Mouse (Mus musculus) midbrain, embryonic 14.5 days (tissue): ENCODE measurements around the gene Vmn1r37. TPM values are rescaled to one million over a fixed set of nuclear protein-coding genes. Genes with fewer than 3 reads are reported as not detected.
"Not testable (repeated sequence)": the region's sequence is repeated elsewhere in the genome, so short reads cannot be mapped to it uniquely, and the experiment has no call there.

Source experiments
- ATAC-seq: fragments of 200-750 bp; cut with Nextera tagmentation; 2 replicates; pipeline ENCODE4 v1.8.0; 2017; ENCODE audit warnings: moderate number of reproducible peaks, moderate library complexity; ENCODE audit not compliant: low FRiP score, low TSS enrichment
- DNase-seq: peaks from one replicate; pipeline ENCODE4 v3.0.0-alpha.2; 2015
- H3K27ac ChIP-seq: fragments of 300-500 bp; sonication (generic); replicated peaks from 2 replicates; pipeline ENCODE4 v1.5.1; 2014; ENCODE audit warnings: mild to moderate bottlenecking, low read depth, low read length, moderate library complexity
- H3K27me3 ChIP-seq: fragments of 300-500 bp; sonication (generic); 2 replicates; pipeline ENCODE4 v1.6.1; 2014; ENCODE audit warnings: low read length, control low read depth, mixed read lengths; ENCODE audit not compliant: control insufficient read depth, insufficient read depth
- H3K36me3 ChIP-seq: fragments of 300-500 bp; sonication (generic); 2 replicates; pipeline ENCODE4 v1.6.1; 2014; ENCODE audit warnings: low read length, control low read depth; ENCODE audit not compliant: control insufficient read depth, insufficient read depth
- H3K4me1 ChIP-seq: fragments of 300-500 bp; sonication (generic); 2 replicates; pipeline ENCODE4 v1.6.1; 2014; ENCODE audit warnings: mild to moderate bottlenecking, antibody characterized with exemption, low read length, control low read depth; ENCODE audit not compliant: control insufficient read depth, insufficient read depth
- H3K4me2 ChIP-seq: fragments of 300-500 bp; sonication (generic); 2 replicates; pipeline ENCODE4 v1.6.1; 2014; ENCODE audit warnings: mild to moderate bottlenecking, low read length, moderate library complexity
- H3K4me3 ChIP-seq: fragments of 300-500 bp; sonication (generic); replicated peaks from 2 replicates; pipeline ENCODE4 v1.5.1; 2014; ENCODE audit warnings: low read depth, low read length
- H3K9ac ChIP-seq: fragments of 300-500 bp; sonication (generic); replicated peaks from 2 replicates; pipeline ENCODE4 v1.6.1; 2014; ENCODE audit warnings: mild to moderate bottlenecking, low read length, moderate library complexity
- H3K9me3 ChIP-seq: fragments of 300-500 bp; sonication (generic); 2 replicates; pipeline ENCODE4 v1.6.1; 2016; ENCODE audit warnings: low read length, control low read depth, mixed read lengths; ENCODE audit not compliant: control insufficient read depth
- WGBS: fragments of 180-500 bp; shearing (Covaris S2); extraction: QIAGEN DNeasy Blood & Tissue Kit; methylation state at CpG from one replicate; pipeline ENCODE4 v1.1.7; 2014; 5-methylcytosine and 5-hydroxymethylcytosine counted together
- polyA plus RNA-seq: library from polyadenylated mRNA; unstranded; fragments of >200 nt; fragmentation: Nextera tagmentation; extraction: Ambion mirVana; gene quantifications from 2 replicates; pipeline ENCODE4 v1.2.1, GENCODE M21; 2014

The Vmn1r37 gene
- not detected in 2 replicates for polyA plus RNA-seq

DNA sequence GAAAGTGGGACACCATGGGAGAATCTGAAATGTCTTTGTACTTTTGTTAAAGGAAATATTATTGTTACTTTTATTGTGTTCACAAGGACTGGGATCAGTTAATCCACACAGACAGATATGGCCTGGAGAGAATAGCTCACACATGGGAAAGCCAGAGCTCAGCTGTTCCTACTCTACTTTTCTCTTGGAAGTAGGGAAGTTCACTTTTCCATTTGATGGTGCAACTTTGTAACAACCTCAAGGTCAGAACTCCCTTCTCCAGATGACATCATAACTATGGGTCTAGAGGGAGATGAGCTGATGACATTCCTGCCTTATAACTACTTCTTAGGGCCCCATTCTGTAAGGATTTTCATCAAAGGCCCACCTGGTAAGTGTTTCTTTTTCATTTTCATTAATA lies at the start of gene Vmn1r37:
Gene Vmn1r37, plus strand, starts transcription at position 301 of the 400 bp plus-strand sequence.
- not testable (repeated sequence) for H3K4me2 ChIP-seq, H3K27ac ChIP-seq, H3K27me3 ChIP-seq, H3K9me3 ChIP-seq, H3K36me3 ChIP-seq, ATAC-seq, H3K4me3 ChIP-seq, H3K9ac ChIP-seq, H3K4me1 ChIP-seq, DNase-seq

DNA sequence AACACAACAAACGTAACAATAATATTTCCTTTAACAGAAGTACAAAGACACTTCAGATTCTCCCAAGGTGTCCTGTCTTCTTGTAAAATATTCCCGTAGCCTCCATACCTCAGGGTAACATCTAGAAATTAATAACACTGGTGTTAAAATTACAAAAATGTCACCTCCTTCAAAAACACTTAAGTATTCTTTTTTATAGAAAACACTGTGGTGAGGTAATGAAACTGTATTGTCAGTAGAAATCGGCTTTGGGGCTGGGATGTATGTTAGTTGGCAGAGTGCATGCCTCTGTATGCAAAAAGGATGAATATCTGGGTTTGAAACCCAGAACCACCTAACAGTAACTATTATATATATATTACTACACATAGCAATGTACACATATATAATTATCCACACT lies 43.4 kb upstream of the Vmn1r37 start, which contains the start of gene Vmn1r35:
Gene Vmn1r35, minus strand, starts transcription at position 101 of the 400 bp plus-strand sequence.
- no peaks in the 10 kb centered on the region for H3K4me1 ChIP-seq
- H3K9ac ChIP-seq: no peak within 1 kb of the TSS
- no peaks in the 10 kb centered on the region for H3K9me3 ChIP-seq
- ATAC-seq (no peak), DNase-seq (no peak)
- H3K27me3 ChIP-seq: no peaks in the 10 kb centered on the region
- no peaks in the 10 kb centered on the region for H3K36me3 ChIP-seq
- no peak within 1 kb of the TSS for H3K27ac ChIP-seq
- H3K4me2 ChIP-seq: no peak within 1 kb of the TSS
- WGBS: 85% methylated on average over 3 of the region's 3 CpGs
- H3K4me3 ChIP-seq: no peak within 1 kb of the TSS

GRCm38 (mm10) chr6:66708901-66709300 lies 20.3 kb upstream of the Vmn1r37 start:
- no peak for DNase-seq
- no peaks in the 10 kb centered on the region for H3K36me3 ChIP-seq
- no peak overlapping the region for H3K9ac ChIP-seq
- H3K4me3 ChIP-seq: no peak overlapping the region
- H3K27me3 ChIP-seq: no peaks in the 10 kb centered on the region
- no peaks in the 10 kb centered on the region for H3K9me3 ChIP-seq
- ATAC-seq: no peak
- H3K4me2 ChIP-seq: no peak overlapping the region
- no peak overlapping the region for H3K27ac ChIP-seq
- no peaks in the 10 kb centered on the region for H3K4me1 ChIP-seq

- Histone ChIP-seq H3K27me3 (no peaks in the 10 kb centered on the region), H3K4me1 (no peaks in the 10 kb centered on the region), H3K9me3 (no peaks in the 10 kb centered on the region), H3K4me3 (no peak overlapping the region), H3K4me2 (no peak overlapping the region), H3K9ac (no peak overlapping the region), H3K27ac (no peak overlapping the region), H3K36me3 (no peaks in the 10 kb centered on the region)
- ATAC-seq (0 out of 2 replicates have a peak, but pooled peaks have one; percentile 8), DNase-seq (no peak)
- WGBS: 79% methylated on average over 3 of the region's 3 CpGs
These were observed 15.3 kb upstream of the Vmn1r37 start for GRCm38 (mm10) chr6:66713854-66714253.

- not testable (repeated sequence) for ATAC-seq, H3K36me3 ChIP-seq, H3K9me3 ChIP-seq, H3K4me2 ChIP-seq, H3K4me1 ChIP-seq, DNase-seq, H3K27ac ChIP-seq, H3K4me3 ChIP-seq, H3K27me3 ChIP-seq, H3K9ac ChIP-seq
- 65% methylated on average over 2 of the region's 2 CpGs for WGBS
These were observed 10.1 kb upstream of the Vmn1r37 start, which contains the start of gene Vmn1r36 for GRCm38 (mm10) chr6:66719068-66719467. TSS of gene Vmn1r36 (minus strand) at chr6:66719168.

- not testable (repeated sequence) for H3K4me3 ChIP-seq, H3K27me3 ChIP-seq, ATAC-seq, H3K36me3 ChIP-seq, H3K27ac ChIP-seq, DNase-seq, H3K4me2 ChIP-seq, H3K4me1 ChIP-seq, H3K9me3 ChIP-seq, H3K9ac ChIP-seq
These were observed 53.3 kb downstream of the Vmn1r37 start, which contains the start of gene Vmn1r38 for GRCm38 (mm10) chr6:66782527-66782926. TSS of gene Vmn1r38 (minus strand) at chr6:66782627.

Other genes with a start within 250 kb of the Vmn1r37 start
- 14.8 and 28.0 TPM in 2 replicates for gene Mad2l1, start 194.0 kb upstream of the Vmn1r37 start, polyA plus RNA-seq
- 0.11 TPM in 1 of 2 replicates, not detected in the other for gene Vmn1r32, start 169.3 kb upstream of the Vmn1r37 start, polyA plus RNA-seq
- not detected in 2 replicates for gene Vmn1r33, start 111.1 kb upstream of the Vmn1r37 start, polyA plus RNA-seq
- not detected in 2 replicates for gene Vmn1r34, start 85.5 kb upstream of the Vmn1r37 start, polyA plus RNA-seq
- gene Vmn1r35, start 43.5 kb upstream of the Vmn1r37 start, polyA plus RNA-seq: not detected in 2 replicates
- gene Vmn1r36, start 10.2 kb upstream of the Vmn1r37 start, polyA plus RNA-seq: not detected in 2 replicates
- not detected in 2 replicates for gene Vmn1r38, start 53.2 kb downstream of the Vmn1r37 start, polyA plus RNA-seq
- not detected in 2 replicates for gene Vmn1r39, start 81.2 kb downstream of the Vmn1r37 start, polyA plus RNA-seq
- gene Gng12, start 167.0 kb downstream of the Vmn1r37 start, polyA plus RNA-seq: 34.7 and 36.7 TPM in 2 replicates